Mouse (Mus musculus): ENCODE data around the gene Gns. TPM values are rescaled to one million over a fixed set of nuclear protein-coding genes. Genes with fewer than 3 reads are reported as not detected.

Gns gene
- polyA plus RNA-seq, 1 experiment from 2014 or later = 31.6 TPM

GRCm38 (mm10) chr10:121351692-121352290 lies 13.1 kb upstream of the Gns start:
- Histone ChIP-seq H3K4me1 (replicated peaks; ENCODE audit: control insufficient read depth, insufficient read depth, low read length) (peaks cover 12% of the 10 kb centered on the region), H3K4me3 (ENCODE audit: low read depth, low read length) (peak overlapping the region; percentile 64), H3K27me3 (replicated peaks; ENCODE audit: control insufficient read depth, insufficient read depth, low read length) (peaks cover 36% of the 10 kb centered on the region), H3K36me3 (ENCODE audit: control insufficient read depth, insufficient read depth, low read length) (no peaks in the 10 kb centered on the region), H3K4me2 (peak overlapping the region; percentile 96), H3K9me3 (ENCODE audit: control insufficient read depth, low read length) (no peaks in the 10 kb centered on the region; the same call in 1 of the 2 replicates), H3K27ac (ENCODE audit: low read depth, low read length) (no peak overlapping the region), H3K9ac (ENCODE audit: low read depth, low read length) (peak overlapping the region; percentile 37; the same call in 1 of the 2 replicates)
- ATAC-seq (replicated peaks; ENCODE audit: low FRiP score) (no peak), DNase-seq (ENCODE audit: low spot score) (no peak)
- 34% methylated on average over 15 of the region's 15 CpGs for WGBS

- H3K9me3 ChIP-seq (ENCODE audit: control insufficient read depth, low read length) = no peaks in the 10 kb centered on the region
- no peaks in the 10 kb centered on the region; the same call in 1 of the 2 replicates for H3K4me1 ChIP-seq (replicated peaks; ENCODE audit: control insufficient read depth, insufficient read depth, low read length)
- H3K27me3 ChIP-seq (replicated peaks; ENCODE audit: control insufficient read depth, insufficient read depth, low read length) = no peaks in the 10 kb centered on the region
- no peaks in the 10 kb centered on the region for H3K36me3 ChIP-seq (ENCODE audit: control insufficient read depth, insufficient read depth, low read length)
- no peak for DNase-seq (ENCODE audit: low spot score)
- no peak overlapping the region for H3K27ac ChIP-seq (ENCODE audit: low read depth, low read length)
- ATAC-seq (replicated peaks; ENCODE audit: low FRiP score) = no peak
- no peak overlapping the region for H3K4me3 ChIP-seq (ENCODE audit: low read depth, low read length)
- H3K9ac ChIP-seq (ENCODE audit: low read depth, low read length) = no peak overlapping the region
- no peak overlapping the region for H3K4me2 ChIP-seq
- WGBS = 79% methylated on average over 2 of the region's 2 CpGs
Measured at GRCm38 (mm10) chr10:121360358-121360757, 4.5 kb upstream of the Gns start.

- ATAC-seq (replicated peaks; ENCODE audit: low FRiP score) (no peak), DNase-seq (ENCODE audit: low spot score) (no peak)
- Histone ChIP-seq H3K9me3 (ENCODE audit: control insufficient read depth, low read length) (no peaks in the 10 kb centered on the region), H3K4me2 (no peak overlapping the region), H3K27ac (ENCODE audit: low read depth, low read length) (no peak overlapping the region), H3K4me3 (ENCODE audit: low read depth, low read length) (no peak overlapping the region), H3K36me3 (ENCODE audit: control insufficient read depth, insufficient read depth, low read length) (no peaks in the 10 kb centered on the region), H3K4me1 (replicated peaks; ENCODE audit: control insufficient read depth, insufficient read depth, low read length) (peaks cover 9% of the 10 kb centered on the region; the same call in 1 of the 2 replicates), H3K9ac (ENCODE audit: low read depth, low read length) (no peak overlapping the region), H3K27me3 (replicated peaks; ENCODE audit: control insufficient read depth, insufficient read depth, low read length) (no peaks in the 10 kb centered on the region)
- WGBS = 78% methylated on average over 8 of the region's 8 CpGs
Measured at GRCm38 (mm10) chr10:121363201-121363600, 1.7 kb upstream of the Gns start.

DNA sequence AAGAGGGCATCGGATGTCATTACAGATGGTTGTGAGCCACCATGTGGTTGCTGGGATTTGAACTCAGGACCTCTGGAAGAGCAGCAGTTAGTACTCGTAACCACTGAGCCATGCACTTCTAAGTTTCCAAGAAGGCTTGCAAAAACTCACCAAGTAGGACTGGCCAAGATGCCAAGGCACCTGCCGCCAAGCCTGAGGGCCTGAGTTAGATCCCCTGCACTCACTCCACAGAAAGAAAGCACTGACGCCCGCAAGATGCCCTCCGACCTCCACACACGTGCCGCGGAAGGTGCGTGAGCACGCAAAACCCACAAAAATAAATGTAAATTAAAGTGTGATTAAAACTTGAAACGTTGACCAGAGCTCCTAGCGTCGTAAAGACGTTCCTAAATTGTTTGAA lies 584 bp upstream of the Gns start:
- no peak for ATAC-seq (replicated peaks; ENCODE audit: low FRiP score)

DNA sequence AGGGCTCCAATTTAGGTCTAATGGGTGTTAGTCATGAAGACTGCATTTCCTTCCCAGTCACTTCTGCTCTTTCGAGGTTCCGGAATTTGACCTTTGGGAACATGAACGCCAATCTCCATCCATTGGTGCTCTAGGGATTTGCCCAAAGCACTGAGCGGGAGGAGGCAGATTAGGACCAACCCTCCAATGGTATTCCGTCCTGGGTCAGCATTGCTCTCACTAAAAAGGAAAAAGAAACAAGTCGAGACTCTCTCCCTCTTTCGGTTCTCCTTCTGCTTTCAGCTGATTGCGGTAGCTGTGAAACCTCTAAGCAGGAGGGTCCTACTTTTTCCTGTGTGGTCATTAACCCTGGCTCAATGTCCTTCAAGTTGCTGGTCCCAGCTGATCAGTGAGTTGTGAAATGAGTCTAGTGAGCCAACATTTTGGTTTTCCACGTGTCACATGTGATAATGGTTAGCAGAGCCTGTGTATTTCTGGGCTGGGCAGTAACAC lies 937 bp downstream of the Gns start:
- DNase-seq (ENCODE audit: low spot score) = peak; percentile 42
- Histone ChIP-seq H3K9ac (ENCODE audit: low read depth, low read length) (peak overlapping the region; percentile 80), H3K27ac (ENCODE audit: low read depth, low read length) (no peak overlapping the region), H3K27me3 (replicated peaks; ENCODE audit: control insufficient read depth, insufficient read depth, low read length) (no peaks in the 10 kb centered on the region), H3K4me1 (replicated peaks; ENCODE audit: control insufficient read depth, insufficient read depth, low read length) (peaks cover 9% of the 10 kb centered on the region; the same call in 1 of the 2 replicates), H3K4me2 (peak overlapping the region; percentile 82), H3K36me3 (ENCODE audit: control insufficient read depth, insufficient read depth, low read length) (no peaks in the 10 kb centered on the region; the same call in 1 of the 2 replicates), H3K4me3 (ENCODE audit: low read depth, low read length) (peak overlapping the region; percentile 82), H3K9me3 (ENCODE audit: control insufficient read depth, low read length) (no peaks in the 10 kb centered on the region)
- no peak for ATAC-seq (replicated peaks; ENCODE audit: low FRiP score)
- 7% methylated on average over 9 of the region's 9 CpGs for WGBS

More for the DNA sequence above, 584 bp upstream of the Gns start:
- Histone ChIP-seq H3K9me3 (ENCODE audit: control insufficient read depth, low read length) (no peaks in the 10 kb centered on the region), H3K9ac (ENCODE audit: low read depth, low read length) (peak overlapping the region; percentile 80), H3K27ac (ENCODE audit: low read depth, low read length) (no peak overlapping the region), H3K4me2 (peak overlapping the region; percentile 82), H3K27me3 (replicated peaks; ENCODE audit: control insufficient read depth, insufficient read depth, low read length) (no peaks in the 10 kb centered on the region), H3K4me1 (replicated peaks; ENCODE audit: control insufficient read depth, insufficient read depth, low read length) (peaks cover 9% of the 10 kb centered on the region; the same call in 1 of the 2 replicates), H3K36me3 (ENCODE audit: control insufficient read depth, insufficient read depth, low read length) (no peaks in the 10 kb centered on the region), H3K4me3 (ENCODE audit: low read depth, low read length) (peak overlapping the region; percentile 82)
- DNase-seq (ENCODE audit: low spot score) = no peak
- WGBS = 27% methylated on average over 15 of the region's 15 CpGs

DNA sequence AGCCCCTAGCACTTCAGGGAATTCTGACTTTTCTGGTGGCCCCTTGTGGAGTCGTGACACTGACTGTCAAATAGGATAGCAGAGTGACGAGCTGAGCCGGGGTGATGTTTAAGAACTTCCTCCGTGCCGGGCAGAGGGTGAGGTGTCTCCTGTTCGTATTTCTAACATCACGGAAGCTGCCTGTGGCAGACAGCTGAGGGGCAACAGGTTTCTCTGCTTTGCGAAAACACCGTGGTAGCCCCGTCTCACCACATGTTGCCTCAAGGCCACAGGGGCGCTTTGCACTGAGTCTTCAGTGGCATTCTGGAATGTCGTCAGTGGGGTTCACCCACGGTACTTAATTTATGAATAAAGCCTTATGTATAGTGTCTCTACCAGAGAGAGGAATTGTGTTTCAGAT lies 2.4 kb downstream of the Gns start:
- H3K36me3 ChIP-seq (ENCODE audit: control insufficient read depth, insufficient read depth, low read length) = no peaks in the 10 kb centered on the region; the same call in 1 of the 2 replicates
- H3K4me1 ChIP-seq (replicated peaks; ENCODE audit: control insufficient read depth, insufficient read depth, low read length) = peaks cover 9% of the 10 kb centered on the region; the same call in 1 of the 2 replicates
- DNase-seq (ENCODE audit: low spot score) (no peak), ATAC-seq (replicated peaks; ENCODE audit: low FRiP score) (no peak)
- H3K27ac ChIP-seq (ENCODE audit: low read depth, low read length) = no peak overlapping the region
- H3K9me3 ChIP-seq (ENCODE audit: control insufficient read depth, low read length) = no peaks in the 10 kb centered on the region
- H3K4me2 ChIP-seq = no peak overlapping the region
- H3K9ac ChIP-seq (ENCODE audit: low read depth, low read length) = no peak overlapping the region
- H3K4me3 ChIP-seq (ENCODE audit: low read depth, low read length) = no peak overlapping the region
- WGBS = 76% methylated on average over 13 of the region's 13 CpGs
- H3K27me3 ChIP-seq (replicated peaks; ENCODE audit: control insufficient read depth, insufficient read depth, low read length) = no peaks in the 10 kb centered on the region

DNA sequence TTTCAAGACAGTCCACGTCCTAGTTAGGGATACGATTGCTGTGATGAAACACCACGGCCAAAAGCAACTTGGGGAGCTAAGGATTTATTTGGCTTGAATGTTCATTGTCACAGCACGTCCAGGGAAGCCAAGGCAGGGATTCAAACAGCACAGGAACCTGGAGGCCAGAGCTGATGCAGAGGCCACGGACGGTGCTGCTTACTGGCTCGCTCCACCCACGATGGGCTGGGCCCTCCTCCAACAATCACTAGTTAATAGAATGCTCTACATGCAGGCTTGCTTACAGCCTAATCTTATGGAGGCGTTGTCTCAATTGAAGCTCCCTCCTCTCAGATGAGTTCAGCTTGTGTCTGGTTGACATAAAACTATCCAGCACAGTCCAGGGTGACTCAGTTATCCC lies 2.9 kb downstream of the Gns start:
- DNase-seq (ENCODE audit: low spot score) (no peak), ATAC-seq (replicated peaks; ENCODE audit: low FRiP score) (no peak)
- Histone ChIP-seq H3K27ac (ENCODE audit: low read depth, low read length) (no peak overlapping the region), H3K9me3 (ENCODE audit: control insufficient read depth, low read length) (no peaks in the 10 kb centered on the region), H3K4me1 (replicated peaks; ENCODE audit: control insufficient read depth, insufficient read depth, low read length) (peaks cover 9% of the 10 kb centered on the region; the same call in 1 of the 2 replicates), H3K4me3 (ENCODE audit: low read depth, low read length) (no peak overlapping the region), H3K9ac (ENCODE audit: low read depth, low read length) (no peak overlapping the region), H3K27me3 (replicated peaks; ENCODE audit: control insufficient read depth, insufficient read depth, low read length) (no peaks in the 10 kb centered on the region), H3K36me3 (ENCODE audit: control insufficient read depth, insufficient read depth, low read length) (peaks cover under 1% of the 10 kb centered on the region), H3K4me2 (no peak overlapping the region)
- 85% methylated on average over 9 of the region's 9 CpGs for WGBS

GRCm38 (mm10) chr10:121368783-121369465 lies 4.0 kb downstream of the Gns start:
- H3K4me1 ChIP-seq (replicated peaks; ENCODE audit: control insufficient read depth, insufficient read depth, low read length) = peaks cover 9% of the 10 kb centered on the region
- DNase-seq (ENCODE audit: low spot score) (no peak), ATAC-seq (replicated peaks; ENCODE audit: low FRiP score) (no peak)
- no peaks in the 10 kb centered on the region for H3K9me3 ChIP-seq (ENCODE audit: control insufficient read depth, low read length)
- peaks cover 4% of the 10 kb centered on the region for H3K36me3 ChIP-seq (ENCODE audit: control insufficient read depth, insufficient read depth, low read length)
- 81% methylated on average over 18 of the region's 18 CpGs for WGBS
- H3K9ac ChIP-seq (ENCODE audit: low read depth, low read length) = no peak overlapping the region
- H3K27me3 ChIP-seq (replicated peaks; ENCODE audit: control insufficient read depth, insufficient read depth, low read length) = no peaks in the 10 kb centered on the region
- H3K4me2 ChIP-seq = no peak overlapping the region
- no peak overlapping the region for H3K27ac ChIP-seq (ENCODE audit: low read depth, low read length)
- H3K4me3 ChIP-seq (ENCODE audit: low read depth, low read length) = no peak overlapping the region
